Mouse (Mus musculus) hindbrain, embryonic 13.5 days (tissue): Measurements from ENCODE around the gene Mtcl1. TPM values are rescaled to one million over a fixed set of nuclear protein-coding genes. Genes with fewer than 3 reads are reported as not detected.

ENCODE experiments used
- ATAC-seq: fragments of 200-750 bp; cut with Nextera tagmentation; 2 replicates; pipeline ENCODE4 v1.8.0; 2017; ENCODE audit warnings: moderate TSS enrichment; ENCODE audit not compliant: low FRiP score
- H3K27ac ChIP-seq: fragments of 300-500 bp; sonication (generic); 2 replicates; pipeline ENCODE4 v1.5.1; 2015; ENCODE audit warnings: inconsistent platforms, mild to moderate bottlenecking, moderate library complexity
- H3K27me3 ChIP-seq: fragments of 300-500 bp; sonication (generic); 2 replicates; pipeline ENCODE4 v1.6.1; 2015; ENCODE audit warnings: mild to moderate bottlenecking, inconsistent platforms
- H3K36me3 ChIP-seq: fragments of 300-500 bp; sonication (generic); 2 replicates; pipeline ENCODE4 v1.6.1; 2015; ENCODE audit warnings: mild to moderate bottlenecking, inconsistent platforms
- H3K4me1 ChIP-seq: fragments of 300-500 bp; sonication (generic); replicated peaks from 2 replicates; pipeline ENCODE4 v1.6.1; 2015; ENCODE audit warnings: inconsistent platforms
- H3K4me2 ChIP-seq: fragments of 300-500 bp; sonication (generic); 2 replicates; pipeline ENCODE4 v1.6.1; 2015; ENCODE audit warnings: inconsistent platforms, mild to moderate bottlenecking, moderate library complexity
- H3K4me3 ChIP-seq: fragments of 300-500 bp; sonication (generic); 2 replicates; pipeline ENCODE4 v1.5.1; 2015; ENCODE audit warnings: mild to moderate bottlenecking, inconsistent platforms
- H3K9ac ChIP-seq: fragments of 300-500 bp; sonication (generic); 2 replicates; pipeline ENCODE4 v1.6.1; 2015; ENCODE audit warnings: mild to moderate bottlenecking, inconsistent platforms
- H3K9me3 ChIP-seq: fragments of 300-500 bp; sonication (generic); 2 replicates; pipeline ENCODE4 v1.6.1; 2016; ENCODE audit warnings: inconsistent platforms
- WGBS: fragments of 180-500 bp; shearing (Covaris S2); methylation state at CpG from one replicate; pipeline ENCODE4 v1.1.7; 2015; 5-methylcytosine and 5-hydroxymethylcytosine counted together
- polyA plus RNA-seq: library from polyadenylated mRNA; unstranded; fragments of >200 nt; fragmentation: Nextera tagmentation; extraction: Ambion mirVana; gene quantifications from 2 replicates; pipeline ENCODE4 v1.2.1, GENCODE M21; 2015

Mtcl1 gene
- polyA plus RNA-seq, 1 experiment from 2014 or later = 50.9 TPM

DNA sequence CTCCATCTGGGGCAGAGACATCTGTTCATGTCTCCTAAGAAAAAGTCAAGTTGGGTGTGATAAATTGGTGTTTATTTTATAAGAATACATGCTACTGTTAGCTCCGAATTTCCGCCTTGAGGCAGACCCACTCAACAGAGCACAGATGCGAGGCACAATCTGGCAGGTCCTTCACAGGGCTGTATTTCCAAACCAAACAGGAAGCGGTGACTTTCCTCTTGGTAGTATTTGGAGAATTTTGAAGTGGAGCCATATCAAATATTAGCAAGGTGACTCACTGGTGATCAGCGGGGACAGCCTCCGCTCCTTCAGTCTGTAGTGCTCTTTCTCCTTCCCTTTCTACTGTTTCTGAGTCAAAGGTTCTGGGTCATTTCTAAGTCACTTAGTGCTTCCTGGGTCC is 97.3 kb downstream of the Mtcl1 start:
- H3K4me1 ChIP-seq = peaks cover 13% of the 10 kb centered on the region
- WGBS = 94% methylated on average over 6 of the region's 6 CpGs

GRCm38 (mm10) chr17:66350689-66351088 is 98.9 kb downstream of the Mtcl1 start:
- Histone ChIP-seq H3K27me3 (no peaks in the 10 kb centered on the region), H3K4me1 (peaks cover 18% of the 10 kb centered on the region), H3K36me3 (peaks cover 59% of the 10 kb centered on the region), H3K4me3 (no peak overlapping the region), H3K9ac (no peak overlapping the region), H3K4me2 (no peak overlapping the region), H3K9me3 (no peaks in the 10 kb centered on the region), H3K27ac (no peak overlapping the region)
- 80% methylated on average over 11 of the region's 11 CpGs for WGBS
- ATAC-seq = no peak

More for the DNA sequence above, 97.3 kb downstream of the Mtcl1 start:
- no peak for ATAC-seq
- Histone ChIP-seq H3K9me3 (no peaks in the 10 kb centered on the region), H3K36me3 (peaks cover 58% of the 10 kb centered on the region), H3K4me3 (no peak overlapping the region), H3K27ac (peak overlapping the region; percentile 8; the same call in 1 of the 2 replicates), H3K4me2 (no peak overlapping the region), H3K9ac (no peak overlapping the region), H3K27me3 (no peaks in the 10 kb centered on the region)

- Histone ChIP-seq H3K4me2 (no peak overlapping the region), H3K4me3 (no peak overlapping the region), H3K27ac (no peak overlapping the region), H3K36me3 (peaks cover 59% of the 10 kb centered on the region), H3K9ac (no peak overlapping the region), H3K9me3 (no peaks in the 10 kb centered on the region), H3K4me1 (peaks cover 18% of the 10 kb centered on the region), H3K27me3 (no peaks in the 10 kb centered on the region)
- 86% methylated on average over 15 of the region's 15 CpGs for WGBS
- no peak for ATAC-seq
These were observed 99.4 kb downstream of the Mtcl1 start for GRCm38 (mm10) chr17:66350127-66350526.

GRCm38 (mm10) chr17:66346378-66346777 is 103.2 kb downstream of the Mtcl1 start:
- Histone ChIP-seq H3K27me3 (no peaks in the 10 kb centered on the region), H3K9ac (no peak overlapping the region), H3K4me1 (0 out of 2 replicates have a peak, but pooled peaks cover 5% of the 10 kb centered on the region), H3K36me3 (peaks cover 75% of the 10 kb centered on the region), H3K4me3 (no peak overlapping the region), H3K27ac (no peak overlapping the region), H3K4me2 (no peak overlapping the region), H3K9me3 (no peaks in the 10 kb centered on the region)
- no peak for ATAC-seq
- 79% methylated on average over 11 of the region's 11 CpGs for WGBS

- no peaks in the 10 kb centered on the region for H3K27me3 ChIP-seq
- 77% methylated on average over 15 of the region's 15 CpGs for WGBS
- H3K4me2 ChIP-seq = no peak overlapping the region
- H3K4me1 ChIP-seq = 0 out of 2 replicates have a peak, but pooled peaks cover 5% of the 10 kb centered on the region
- no peak overlapping the region for H3K27ac ChIP-seq
- H3K9me3 ChIP-seq = no peaks in the 10 kb centered on the region
- peaks cover 78% of the 10 kb centered on the region for H3K36me3 ChIP-seq
- H3K4me3 ChIP-seq = no peak overlapping the region
- no peak overlapping the region for H3K9ac ChIP-seq
- no peak for ATAC-seq
These were observed 103.9 kb downstream of the Mtcl1 start for GRCm38 (mm10) chr17:66345680-66346079.

- H3K9me3 ChIP-seq = no peaks in the 10 kb centered on the region
- WGBS = 94% methylated on average over 18 of the region's 18 CpGs
- H3K4me3 ChIP-seq = no peak overlapping the region
- no peak overlapping the region for H3K9ac ChIP-seq
- H3K27me3 ChIP-seq = no peaks in the 10 kb centered on the region
- 0 out of 2 replicates have a peak, but pooled peaks cover 5% of the 10 kb centered on the region for H3K4me1 ChIP-seq
- peaks cover 91% of the 10 kb centered on the region for H3K36me3 ChIP-seq
- no peak for ATAC-seq
- no peak overlapping the region for H3K27ac ChIP-seq
- no peak overlapping the region for H3K4me2 ChIP-seq
These were observed 106.6 kb downstream of the Mtcl1 start for GRCm38 (mm10) chr17:66342932-66343331.

DNA sequence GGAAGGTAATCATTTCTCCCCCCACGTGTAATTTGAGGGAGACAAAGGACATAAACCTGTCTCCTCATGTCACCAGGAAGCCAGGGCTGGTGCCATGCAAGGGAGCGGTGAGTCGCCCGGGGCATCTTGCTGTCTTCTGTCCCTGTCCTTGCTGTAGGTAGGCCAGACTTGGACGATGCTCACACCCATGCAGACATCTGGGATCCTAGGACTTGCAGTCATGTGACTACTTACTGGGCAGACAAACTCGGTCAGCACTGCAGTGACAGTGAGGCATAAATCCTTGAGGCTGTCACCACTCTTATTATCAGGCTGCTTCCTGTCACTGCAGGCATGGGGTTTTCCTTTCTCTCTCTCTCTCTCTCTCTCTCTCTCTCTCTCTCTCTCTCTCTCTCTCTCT is 107.9 kb downstream of the Mtcl1 start:
- H3K4me1 ChIP-seq = 0 out of 2 replicates have a peak, but pooled peaks cover 5% of the 10 kb centered on the region
- WGBS = 86% methylated on average over 6 of the region's 6 CpGs
- no peak overlapping the region for H3K27ac ChIP-seq
- no peak overlapping the region for H3K9ac ChIP-seq
- no peaks in the 10 kb centered on the region for H3K27me3 ChIP-seq
- H3K4me2 ChIP-seq = no peak overlapping the region
- no peak for ATAC-seq
- no peaks in the 10 kb centered on the region for H3K9me3 ChIP-seq
- no peak overlapping the region for H3K4me3 ChIP-seq
- H3K36me3 ChIP-seq = peaks cover 92% of the 10 kb centered on the region

DNA sequence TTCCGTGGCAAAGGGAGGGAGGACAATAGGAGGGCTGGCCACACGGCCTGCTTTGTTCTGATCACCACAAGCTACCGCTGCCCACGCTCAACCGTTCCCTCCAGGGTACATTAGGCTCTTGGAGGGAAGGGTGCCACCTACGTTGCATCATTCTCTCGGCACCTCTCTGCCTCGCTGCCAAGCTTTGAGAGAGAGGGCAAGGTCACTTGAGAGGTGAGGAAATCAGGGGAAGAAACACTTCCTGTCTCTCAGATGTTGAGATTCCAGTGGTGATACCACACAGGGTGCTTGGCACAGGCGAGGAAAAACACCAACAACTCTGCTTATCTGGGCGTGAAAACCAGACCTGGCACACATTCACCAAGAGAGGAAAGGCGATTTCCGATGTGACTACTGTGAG is 108.8 kb downstream of the Mtcl1 start:
- Histone ChIP-seq H3K4me1 (no peaks in the 10 kb centered on the region), H3K9me3 (no peaks in the 10 kb centered on the region), H3K9ac (no peak overlapping the region), H3K27me3 (no peaks in the 10 kb centered on the region), H3K4me2 (no peak overlapping the region), H3K36me3 (peaks cover 90% of the 10 kb centered on the region), H3K27ac (no peak overlapping the region), H3K4me3 (no peak overlapping the region)
- no peak for ATAC-seq
- 76% methylated on average over 12 of the region's 12 CpGs for WGBS

- Histone ChIP-seq H3K9me3 (no peaks in the 10 kb centered on the region), H3K4me1 (peaks cover 7% of the 10 kb centered on the region; the same call in 1 of the 2 replicates), H3K4me3 (no peak overlapping the region), H3K9ac (no peak overlapping the region), H3K27ac (no peak overlapping the region), H3K36me3 (peaks cover 65% of the 10 kb centered on the region), H3K27me3 (no peaks in the 10 kb centered on the region), H3K4me2 (no peak overlapping the region)
- ATAC-seq = no peak
- 94% methylated on average over 13 of the region's 13 CpGs for WGBS
These were observed 111.6 kb downstream of the Mtcl1 start for GRCm38 (mm10) chr17:66337929-66338328.

GRCm38 (mm10) chr17:66335568-66335967 is 114.0 kb downstream of the Mtcl1 start:
- peaks cover 43% of the 10 kb centered on the region for H3K36me3 ChIP-seq
- WGBS = 89% methylated on average over 10 of the region's 10 CpGs
- no peaks in the 10 kb centered on the region for H3K9me3 ChIP-seq
- H3K27me3 ChIP-seq = no peaks in the 10 kb centered on the region
- H3K4me2 ChIP-seq = no peak overlapping the region
- H3K4me3 ChIP-seq = no peak overlapping the region
- H3K27ac ChIP-seq = no peak overlapping the region
- H3K4me1 ChIP-seq = peaks cover 7% of the 10 kb centered on the region; the same call in 1 of the 2 replicates
- no peak overlapping the region for H3K9ac ChIP-seq
- no peak for ATAC-seq

- Histone ChIP-seq H3K9me3 (no peaks in the 10 kb centered on the region), H3K4me1 (peaks cover 7% of the 10 kb centered on the region; the same call in 1 of the 2 replicates), H3K27me3 (no peaks in the 10 kb centered on the region), H3K27ac (no peak overlapping the region), H3K36me3 (peaks cover 37% of the 10 kb centered on the region), H3K4me3 (no peak overlapping the region), H3K4me2 (no peak overlapping the region), H3K9ac (no peak overlapping the region)
- 47% methylated on average over 4 of the region's 4 CpGs for WGBS
- no peak for ATAC-seq
These were observed 114.7 kb downstream of the Mtcl1 start for GRCm38 (mm10) chr17:66334894-66335293.

DNA sequence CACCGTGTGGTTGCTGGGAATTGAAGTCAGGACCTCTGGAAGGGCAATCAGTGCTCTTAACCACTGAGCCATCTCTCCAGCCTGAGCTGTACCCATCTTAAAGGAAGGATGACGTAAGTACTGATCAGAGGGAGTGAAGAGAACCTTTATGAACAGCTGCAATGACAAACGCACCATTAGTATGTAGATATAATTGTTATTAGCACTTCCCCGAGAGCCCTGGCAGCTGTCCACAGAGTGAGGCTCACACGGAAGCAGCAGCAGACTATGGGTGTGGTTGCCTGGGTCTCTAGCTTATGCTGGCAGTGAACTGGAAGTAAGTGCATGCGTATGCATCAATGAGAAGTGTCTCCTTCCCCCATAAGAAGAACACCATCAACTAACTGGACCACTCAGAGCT is 118.3 kb downstream of the Mtcl1 start:
- no peaks in the 10 kb centered on the region for H3K27me3 ChIP-seq
- no peak overlapping the region for H3K4me2 ChIP-seq
- WGBS = 66% methylated on average over 6 of the region's 6 CpGs
- H3K4me3 ChIP-seq = no peak overlapping the region
- H3K36me3 ChIP-seq = peaks cover 6% of the 10 kb centered on the region; the same call in 1 of the 2 replicates
- H3K9ac ChIP-seq = no peak overlapping the region
- peaks cover 12% of the 10 kb centered on the region; the same call in 1 of the 2 replicates for H3K4me1 ChIP-seq
- ATAC-seq = no peak
- H3K27ac ChIP-seq = no peak overlapping the region
- H3K9me3 ChIP-seq = no peaks in the 10 kb centered on the region; the same call in 1 of the 2 replicates

GRCm38 (mm10) chr17:66326552-66327045 is 123.0 kb downstream of the Mtcl1 start:
- Histone ChIP-seq H3K9me3 (no peaks in the 10 kb centered on the region; the same call in 1 of the 2 replicates), H3K4me2 (no peak overlapping the region), H3K4me1 (peaks cover 26% of the 10 kb centered on the region), H3K36me3 (no peaks in the 10 kb centered on the region), H3K4me3 (no peak overlapping the region), H3K27me3 (no peaks in the 10 kb centered on the region), H3K27ac (peak overlapping the region; percentile 88), H3K9ac (no peak overlapping the region)
- ATAC-seq = no peak
- 94% methylated on average over 5 of the region's 5 CpGs for WGBS
